Mouse (Mus musculus) heart, embryonic 14.5 days (tissue): Measurements from ENCODE around the gene Rnf182. TPM values are rescaled to one million over a fixed set of nuclear protein-coding genes. Genes with fewer than 3 reads are reported as not detected.

ENCODE experiments used
- ATAC-seq: fragments of 200-750 bp; cut with Nextera tagmentation; 2 replicates; pipeline ENCODE4 v1.8.0; 2017; ENCODE audit warnings: low read depth, moderate TSS enrichment; ENCODE audit not compliant: insufficient number of reproducible peaks, insufficient read depth, low FRiP score
- H3K27ac ChIP-seq, 2 experiments: fragments of 200-500 bp in 1 of 2; fragments of 300-500 bp in 1 of 2; sonication (generic) in 1 of 2; replicated peaks in 1 of 2; 2 replicates each; pipeline ENCODE4 v1.5.1; 2012 to 2014; ENCODE audit warnings: low read depth in 2 of 2, low read length in 2 of 2, control low read depth in 1 of 2, mild to moderate bottlenecking in 1 of 2, mixed read lengths in 1 of 2; ENCODE audit not compliant: control insufficient read depth in 1 of 2, insufficient read depth in 1 of 2
- H3K27me3 ChIP-seq: fragments of 300-500 bp; sonication (generic); 2 replicates; pipeline ENCODE4 v1.6.1; 2014; ENCODE audit warnings: mild to moderate bottlenecking, low read length, control low read depth; ENCODE audit not compliant: control insufficient read depth, insufficient read depth
- H3K36me3 ChIP-seq: fragments of 300-500 bp; sonication (generic); 2 replicates; pipeline ENCODE4 v1.6.1; 2014; ENCODE audit warnings: mild to moderate bottlenecking, control low read depth, low read length, mixed read lengths; ENCODE audit not compliant: control insufficient read depth, insufficient read depth
- H3K4me1 ChIP-seq, 2 experiments: fragments of 200-500 bp in 1 of 2; fragments of 300-500 bp in 1 of 2; sonication (generic) in 1 of 2; 2 replicates each; pipeline ENCODE4 v1.6.1; 2012 to 2014; ENCODE audit warnings: low read length in 2 of 2, control low read depth in 1 of 2, mixed read lengths in 1 of 2; ENCODE audit not compliant: control insufficient read depth in 2 of 2, insufficient read depth in 2 of 2
- H3K4me2 ChIP-seq: fragments of 300-500 bp; sonication (generic); 2 replicates; pipeline ENCODE4 v1.6.1; 2014; ENCODE audit warnings: mild to moderate bottlenecking, low read length
- H3K4me3 ChIP-seq, 2 experiments: fragments of 200-500 bp in 1 of 2; fragments of 300-500 bp in 1 of 2; sonication (generic) in 1 of 2; 2 replicates each; pipeline ENCODE4 v1.5.1; 2012 to 2014; ENCODE audit warnings: low read length in 2 of 2, mild to moderate bottlenecking in 2 of 2, control low read depth in 1 of 2, low read depth in 1 of 2, moderate library complexity in 1 of 2; ENCODE audit not compliant: control insufficient read depth in 1 of 2, insufficient read depth in 1 of 2
- H3K9ac ChIP-seq: fragments of 300-500 bp; sonication (generic); 2 replicates; pipeline ENCODE4 v1.6.1; 2014; ENCODE audit warnings: mild to moderate bottlenecking, low read length
- H3K9me3 ChIP-seq: fragments of 300-500 bp; sonication (generic); 2 replicates; pipeline ENCODE4 v1.6.1; 2016; ENCODE audit warnings: low read length, control low read depth; ENCODE audit not compliant: control insufficient read depth
- WGBS: fragments of 180-500 bp; shearing (Covaris S2); extraction: QIAGEN DNeasy Blood & Tissue Kit; methylation state at CpG from one replicate; pipeline ENCODE4 v1.1.7; 2014; 5-methylcytosine and 5-hydroxymethylcytosine counted together
- polyA plus RNA-seq: library from polyadenylated mRNA; unstranded; fragments of >200 nt; fragmentation: Nextera tagmentation; extraction: Ambion mirVana; gene quantifications from 2 replicates; pipeline ENCODE4 v1.2.1, GENCODE M21; 2014

The Rnf182 gene
- polyA plus RNA-seq, 1 experiment from 2014 or later: 2.6 TPM

DNA sequence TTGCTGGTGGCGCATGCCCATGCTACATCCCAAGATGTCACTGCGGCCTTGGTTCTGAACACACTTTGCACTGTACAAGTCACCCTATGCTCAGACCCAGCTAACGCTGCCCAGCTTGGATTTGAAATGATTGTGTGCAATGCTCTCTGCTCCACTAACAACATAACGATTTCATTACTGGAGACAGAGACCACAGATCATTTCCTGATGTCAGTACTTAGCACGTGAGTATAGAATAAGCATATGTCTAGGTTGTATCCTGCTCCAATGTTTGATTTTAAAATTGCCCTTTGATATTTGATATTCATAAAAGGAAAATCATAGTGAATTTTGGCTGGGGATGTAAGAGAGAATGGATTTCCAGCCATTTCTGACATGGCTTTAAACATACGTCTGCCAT lies 3.5 kb upstream of the Rnf182 start:
- 86% methylated on average over 6 of the region's 6 CpGs for WGBS
- H3K4me2 ChIP-seq: no peak overlapping the region
- no peak overlapping the region for H3K4me3 ChIP-seq
- no peak for ATAC-seq
- H3K36me3 ChIP-seq: no peaks in the 10 kb centered on the region
- H3K27ac ChIP-seq: no peak overlapping the region
- H3K9me3 ChIP-seq: no peaks in the 10 kb centered on the region
- H3K27me3 ChIP-seq: no peaks in the 10 kb centered on the region
- H3K9ac ChIP-seq: no peak overlapping the region
- peaks cover 6 to 9% of the 10 kb centered on the region in 2 experiments; a peak in 3 of 4 replicates for H3K4me1 ChIP-seq

DNA sequence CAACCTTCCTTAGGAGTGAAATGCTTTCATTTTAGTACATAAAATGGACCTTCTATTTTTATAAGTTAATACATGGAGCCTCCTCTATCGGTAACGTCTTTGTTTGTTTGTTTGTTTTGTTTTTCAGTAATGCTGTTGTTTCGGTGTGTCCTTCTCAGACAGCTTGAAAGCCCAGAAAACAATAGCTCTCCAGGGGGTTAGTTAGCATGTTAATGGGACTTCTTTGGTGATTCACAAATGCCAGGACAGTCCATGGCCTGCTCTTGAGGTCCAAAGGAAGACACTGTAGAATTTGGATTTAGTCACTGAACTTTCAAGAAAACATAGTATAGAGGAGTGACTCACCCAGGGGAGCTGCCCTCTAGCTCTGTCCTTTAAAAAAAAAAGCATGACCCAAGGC lies 843 bp upstream of the Rnf182 start:
- peak overlapping the region; percentile 93 for H3K4me2 ChIP-seq
- no peak overlapping the region for H3K9ac ChIP-seq
- WGBS: 85% methylated on average over 3 of the region's 3 CpGs
- peaks cover 8 to 19% of the 10 kb centered on the region in 2 experiments for H3K4me1 ChIP-seq
- no peak for ATAC-seq
- H3K9me3 ChIP-seq: no peaks in the 10 kb centered on the region
- no peaks in the 10 kb centered on the region for H3K36me3 ChIP-seq
- H3K4me3 ChIP-seq: no peak overlapping the region
- H3K27me3 ChIP-seq: no peaks in the 10 kb centered on the region
- no peak overlapping the region for H3K27ac ChIP-seq

DNA sequence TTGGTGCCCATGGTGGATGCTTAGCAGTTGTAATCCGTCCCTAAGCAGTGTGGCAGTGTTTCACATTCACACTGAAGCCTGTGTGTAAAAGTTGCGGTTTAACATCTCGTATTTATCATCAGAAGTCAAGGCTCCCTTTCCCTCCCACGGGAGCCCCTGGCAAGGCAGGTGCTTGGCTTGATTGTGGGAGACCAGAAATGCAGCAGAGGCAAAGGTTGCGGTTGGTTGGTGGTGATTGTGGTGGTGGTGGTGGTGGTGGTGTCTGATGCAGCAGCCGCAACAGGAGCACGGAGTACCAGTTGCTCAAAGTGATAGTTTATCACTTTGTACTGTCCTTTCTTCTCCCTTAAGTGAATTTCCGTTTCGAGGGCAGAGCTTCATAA lies 325 bp upstream of the Rnf182 start:
- peak overlapping the region; percentile 29 to 31; a peak in 3 of 4 replicates for H3K27ac ChIP-seq
- H3K4me3 ChIP-seq: peak overlapping the region; percentile 68 to 75
- 20% methylated on average over 9 of the region's 9 CpGs for WGBS
- H3K9ac ChIP-seq: peak overlapping the region; percentile 77; the same call in 1 of the 2 replicates
- no peaks in the 10 kb centered on the region for H3K9me3 ChIP-seq
- H3K4me1 ChIP-seq: peaks cover 10 to 23% of the 10 kb centered on the region in 2 experiments
- H3K4me2 ChIP-seq: peak overlapping the region; percentile 93
- H3K36me3 ChIP-seq: no peaks in the 10 kb centered on the region
- ATAC-seq: no peak
- H3K27me3 ChIP-seq: no peaks in the 10 kb centered on the region

- 40% methylated on average over 6 of the region's 6 CpGs for WGBS
- peak overlapping the region; percentile 77; the same call in 1 of the 2 replicates for H3K9ac ChIP-seq
- no peak for ATAC-seq
- peak overlapping the region in 1 of 2 experiments; percentile 75; a peak in 2 of 4 replicates for H3K4me3 ChIP-seq
- no peaks in the 10 kb centered on the region for H3K27me3 ChIP-seq
- no peaks in the 10 kb centered on the region for H3K9me3 ChIP-seq
- peak overlapping the region; percentile 93 for H3K4me2 ChIP-seq
- peaks cover 10 to 23% of the 10 kb centered on the region in 2 experiments for H3K4me1 ChIP-seq
- no peaks in the 10 kb centered on the region for H3K36me3 ChIP-seq
- H3K27ac ChIP-seq: no peak overlapping the region
Measured at GRCm38 (mm10) chr13:43616551-43616950, 1.0 kb downstream of the Rnf182 start.

- H3K36me3 ChIP-seq: no peaks in the 10 kb centered on the region
- no peaks in the 10 kb centered on the region for H3K27me3 ChIP-seq
- WGBS: 42% methylated on average over 4 of the region's 4 CpGs
- H3K9ac ChIP-seq: no peak overlapping the region
- ATAC-seq: no peak
- H3K27ac ChIP-seq: no peak overlapping the region
- H3K4me3 ChIP-seq: no peak overlapping the region
- H3K4me1 ChIP-seq: peaks cover 10 to 23% of the 10 kb centered on the region in 2 experiments
- H3K9me3 ChIP-seq: no peaks in the 10 kb centered on the region
- no peak overlapping the region for H3K4me2 ChIP-seq
Measured at GRCm38 (mm10) chr13:43619550-43620175, 4.2 kb downstream of the Rnf182 start.

DNA sequence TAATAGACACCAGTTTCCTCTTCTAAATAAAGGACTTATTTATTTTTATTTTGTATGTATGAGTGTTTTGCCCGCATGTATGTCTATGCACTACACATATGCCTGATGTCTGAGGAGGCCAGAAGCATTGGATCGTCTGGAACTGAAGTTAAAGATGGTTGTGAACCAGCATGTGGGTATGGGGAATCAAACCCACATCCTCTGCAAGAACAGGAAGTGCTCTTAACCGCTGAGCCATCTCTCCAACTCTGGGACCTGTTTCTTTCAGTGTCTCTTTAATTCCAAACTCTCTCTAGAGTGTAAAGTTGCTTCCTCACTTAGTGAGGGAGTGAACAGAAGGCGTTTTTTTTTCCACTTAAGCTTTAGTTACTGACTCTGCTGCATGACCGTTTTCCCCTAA lies 12.4 kb downstream of the Rnf182 start:
- no peak overlapping the region for H3K4me2 ChIP-seq
- no peaks in the 10 kb centered on the region for H3K9me3 ChIP-seq
- H3K4me3 ChIP-seq: no peak overlapping the region
- H3K9ac ChIP-seq: no peak overlapping the region
- no peaks in the 10 kb centered on the region for H3K36me3 ChIP-seq
- no peak overlapping the region for H3K27ac ChIP-seq
- H3K4me1 ChIP-seq: no peaks in the 10 kb centered on the region
- ATAC-seq: no peak
- 69% methylated on average over 5 of the region's 5 CpGs for WGBS
- no peaks in the 10 kb centered on the region for H3K27me3 ChIP-seq

DNA sequence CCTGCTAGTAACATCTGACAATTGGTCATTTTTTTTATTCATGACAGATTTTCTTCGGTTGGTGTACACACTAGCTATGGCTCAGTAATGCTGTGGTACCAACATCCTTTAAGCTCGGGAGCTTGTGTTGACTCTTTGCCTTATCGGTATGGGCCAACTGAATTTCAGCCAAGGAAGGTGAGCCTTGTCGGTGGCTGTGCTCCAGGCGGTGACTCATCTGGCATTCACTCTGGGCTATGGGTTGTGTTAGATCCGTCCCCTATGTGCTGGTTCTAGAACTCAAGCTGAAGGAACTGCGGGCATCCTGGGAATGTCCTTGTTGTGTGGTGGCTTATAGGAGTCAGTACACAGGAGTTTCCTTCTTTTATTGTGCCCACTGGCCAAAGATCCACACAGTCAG lies 14.3 kb downstream of the Rnf182 start:
- Histone ChIP-seq H3K4me3 (no peak overlapping the region), H3K4me2 (no peak overlapping the region), H3K27me3 (no peaks in the 10 kb centered on the region), H3K36me3 (no peaks in the 10 kb centered on the region), H3K9ac (no peak overlapping the region), H3K9me3 (no peaks in the 10 kb centered on the region), H3K27ac (no peak overlapping the region), H3K4me1 (no peaks in the 10 kb centered on the region)
- peak; percentile 21; the same call in 1 of the 2 replicates for ATAC-seq
- 53% methylated on average over 7 of the region's 7 CpGs for WGBS

GRCm38 (mm10) chr13:43631266-43631665 lies 15.8 kb downstream of the Rnf182 start:
- Histone ChIP-seq H3K4me1 (no peaks in the 10 kb centered on the region), H3K27me3 (no peaks in the 10 kb centered on the region), H3K4me3 (no peak overlapping the region), H3K27ac (no peak overlapping the region), H3K4me2 (no peak overlapping the region), H3K36me3 (no peaks in the 10 kb centered on the region), H3K9me3 (no peaks in the 10 kb centered on the region), H3K9ac (no peak overlapping the region)
- no peak for ATAC-seq
- 90% methylated on average over 6 of the region's 6 CpGs for WGBS
